Mouse (Mus musculus) fibroblast of lung, adult 2 months (primary cell): ENCODE results near the gene Ttc17.
A peak's percentile ranks its signal among the peaks of the same experiment; 100 is the strongest.

Source experiments
- DNase-seq: peaks from one replicate; pipeline ENCODE4 v3.0.0-alpha.2; 2011; ENCODE audit warnings: low read depth

Ttc17 gene

DNA sequence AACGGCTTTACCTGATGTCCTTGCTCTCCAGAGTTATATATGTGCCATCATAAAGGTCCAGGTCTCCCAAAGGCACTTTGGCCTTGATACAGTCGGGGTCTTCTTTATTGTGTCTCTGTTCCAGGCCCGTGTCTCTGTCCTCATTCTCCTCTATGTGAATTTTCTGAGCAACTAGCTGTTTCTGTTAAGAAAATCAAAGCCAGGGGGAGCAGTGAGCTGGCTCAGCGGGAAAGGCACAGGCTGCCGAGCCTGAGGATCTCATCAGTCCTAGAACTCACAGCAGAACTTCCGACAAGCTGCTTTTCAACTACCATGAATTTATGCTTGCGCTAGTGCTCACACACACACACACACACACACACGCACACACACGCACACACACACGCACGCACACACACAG, 27.8 kb downstream of the Ttc17 start:
- no peak for DNase-seq

DNA sequence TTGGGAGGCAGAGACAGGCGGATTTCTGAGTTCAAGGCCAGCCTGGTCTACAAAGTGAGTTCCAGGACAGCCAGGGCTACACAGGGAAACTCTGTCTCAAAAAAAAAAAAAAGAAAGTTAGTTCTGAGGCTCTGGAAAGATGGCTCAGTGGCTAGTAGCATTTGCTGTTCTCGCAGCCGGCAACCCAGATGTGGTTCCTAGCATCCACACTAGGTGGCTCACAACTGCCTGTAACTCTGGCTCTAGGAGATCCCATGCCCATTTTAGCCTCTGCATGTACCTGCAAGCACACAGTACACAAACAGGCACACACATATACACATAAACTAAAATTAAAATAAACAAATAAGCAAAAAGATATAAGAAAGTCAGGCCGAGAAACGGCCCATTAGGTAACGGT, 35.4 kb downstream of the Ttc17 start:
- peak; percentile 15 for DNase-seq

GRCm38 (mm10) chr2:94363821-94364220, 42.7 kb downstream of the Ttc17 start:
- DNase-seq: no peak

GRCm38 (mm10) chr2:94360398-94360973, 46.0 kb downstream of the Ttc17 start:
- no peak for DNase-seq

- DNase-seq: no peak
These were observed 58.3 kb downstream of the Ttc17 start for GRCm38 (mm10) chr2:94348165-94348591.

GRCm38 (mm10) chr2:94346746-94347145, 59.7 kb downstream of the Ttc17 start:
- no peak for DNase-seq

- no peak for DNase-seq
These were observed 61.9 kb downstream of the Ttc17 start for GRCm38 (mm10) chr2:94344624-94345023.

DNA sequence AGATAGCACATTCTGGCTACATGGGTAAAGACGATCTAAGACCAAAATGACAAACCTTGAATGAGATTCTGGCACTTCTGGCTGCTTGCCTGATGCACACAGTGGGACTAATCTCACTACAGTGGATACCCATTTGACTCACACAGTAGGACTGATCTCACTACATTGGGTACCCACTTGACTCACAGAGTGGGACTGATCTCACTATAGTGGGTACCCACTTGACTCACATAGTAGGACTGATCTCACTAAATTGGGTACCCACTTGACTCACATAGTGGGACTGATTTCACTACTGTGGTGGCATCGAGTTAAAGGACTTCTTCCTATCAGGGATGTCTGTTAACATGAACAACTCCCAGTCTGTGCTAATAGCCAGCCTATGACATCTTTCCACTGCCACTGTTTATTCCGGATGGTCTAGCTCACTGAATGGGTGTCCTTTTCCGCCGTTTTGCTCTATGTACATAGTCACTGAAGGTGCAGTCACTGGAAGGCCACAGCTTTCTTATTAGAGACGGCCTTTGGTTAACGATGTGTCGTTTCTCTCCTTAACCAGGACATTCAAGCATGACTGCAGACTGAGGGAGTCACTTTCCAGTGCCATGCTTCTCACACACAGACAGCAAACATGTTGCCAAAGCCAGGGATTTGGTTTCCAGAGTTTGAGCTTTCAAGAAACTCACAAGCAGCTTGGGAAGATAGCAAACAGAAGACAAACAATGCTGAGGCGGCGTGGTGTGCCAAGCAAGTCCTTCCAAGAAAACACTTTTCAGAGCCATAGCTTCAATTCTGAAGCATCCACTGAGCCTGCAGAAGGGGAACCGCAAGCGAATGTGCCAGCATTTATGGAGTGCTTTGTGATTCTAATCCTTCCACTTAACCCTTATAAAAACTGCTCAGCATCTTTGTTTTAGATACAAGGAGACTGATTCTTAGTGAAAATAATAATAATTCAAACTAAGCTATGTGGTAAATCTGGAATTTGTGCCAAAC, 62.9 kb downstream of the Ttc17 start:
- DNase-seq: no peak

GRCm38 (mm10) chr2:94340769-94341168, 65.7 kb downstream of the Ttc17 start:
- no peak for DNase-seq

DNA sequence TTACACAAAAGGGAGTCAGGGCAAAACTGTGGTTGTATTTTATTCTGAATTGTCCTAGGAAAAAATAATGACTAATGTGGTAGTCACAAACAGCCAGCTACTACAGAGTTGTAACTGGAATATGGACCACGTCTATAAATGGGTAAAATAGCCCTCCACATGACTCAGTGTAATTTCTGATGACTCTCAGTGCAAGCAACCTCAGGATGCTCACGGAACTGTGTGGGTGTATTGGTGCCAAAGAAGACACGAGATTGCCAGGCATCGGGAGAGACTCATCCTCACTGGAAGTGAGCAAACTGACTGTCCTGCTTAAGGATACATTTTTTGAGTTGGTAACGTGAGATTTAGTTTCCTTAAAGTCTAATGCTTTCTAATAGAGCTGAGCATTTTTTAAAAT, 67.0 kb downstream of the Ttc17 start:
- DNase-seq: no peak

DNA sequence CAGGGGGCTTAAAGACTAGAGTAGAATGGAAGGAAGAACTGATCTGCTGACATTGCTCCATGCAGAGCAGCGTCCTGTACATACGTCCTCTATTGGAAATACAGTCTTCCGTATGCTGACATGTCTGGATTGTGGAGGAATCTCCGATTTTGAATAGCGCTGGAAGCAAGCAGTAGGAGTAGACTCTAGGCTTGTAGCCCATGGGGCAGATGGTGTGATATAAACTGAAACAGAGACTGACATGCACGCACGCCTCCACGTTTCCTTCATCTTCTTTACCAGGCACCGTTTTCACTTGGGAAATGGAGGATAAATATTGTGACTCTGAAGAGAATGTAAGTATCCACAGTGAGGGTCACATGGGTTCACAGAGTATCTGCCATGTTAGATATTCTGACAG, 70.2 kb downstream of the Ttc17 start:
- DNase-seq: no peak

GRCm38 (mm10) chr2:94334742-94335046, 71.8 kb downstream of the Ttc17 start:
- DNase-seq: no peak

GRCm38 (mm10) chr2:94333841-94334741, 72.4 kb downstream of the Ttc17 start:
- DNase-seq: peak; percentile 36

- DNase-seq: no peak
These were observed 73.4 kb downstream of the Ttc17 start for GRCm38 (mm10) chr2:94333086-94333485.

DNA sequence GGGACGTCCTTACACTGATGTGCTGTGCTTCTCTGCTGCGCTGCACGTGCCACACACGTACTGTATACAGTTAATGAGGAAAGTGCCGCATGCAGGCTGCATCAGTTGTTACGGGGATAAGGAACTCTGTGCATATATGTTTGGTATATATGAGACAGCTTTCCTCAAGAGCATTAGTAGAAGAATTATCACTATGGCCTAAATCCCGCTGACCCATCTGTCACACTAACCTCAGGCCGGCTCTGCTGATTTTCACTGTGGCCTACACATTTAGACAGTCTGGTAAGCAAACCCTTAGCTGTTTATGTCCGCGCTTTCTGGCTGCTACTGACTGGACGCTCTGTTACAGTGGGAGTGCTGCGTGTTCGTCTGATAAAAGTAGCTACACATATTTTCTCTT, 77.2 kb downstream of the Ttc17 start:
- DNase-seq: no peak

GRCm38 (mm10) chr2:94327836-94328235, 78.7 kb downstream of the Ttc17 start:
- DNase-seq: no peak

DNA sequence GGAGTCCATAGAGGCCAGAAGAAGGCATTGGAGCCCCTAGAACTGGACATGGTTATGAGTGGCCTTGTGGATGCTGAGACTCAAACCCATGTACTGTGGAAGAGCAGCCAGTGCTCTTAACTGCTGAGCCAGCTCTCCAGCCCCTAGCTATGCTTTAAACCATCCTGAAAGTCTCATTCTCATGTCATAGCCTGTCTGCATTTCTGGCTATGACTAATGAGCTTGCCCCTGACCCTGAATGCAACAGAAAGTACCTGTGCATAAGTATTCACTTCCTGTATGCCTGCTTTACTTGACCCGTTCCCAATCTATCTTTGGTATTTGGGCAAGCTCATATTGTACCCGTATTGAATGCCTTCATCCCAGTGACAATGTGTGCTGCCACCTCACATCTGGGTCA, 86.7 kb downstream of the Ttc17 start:
- DNase-seq: no peak

DNA sequence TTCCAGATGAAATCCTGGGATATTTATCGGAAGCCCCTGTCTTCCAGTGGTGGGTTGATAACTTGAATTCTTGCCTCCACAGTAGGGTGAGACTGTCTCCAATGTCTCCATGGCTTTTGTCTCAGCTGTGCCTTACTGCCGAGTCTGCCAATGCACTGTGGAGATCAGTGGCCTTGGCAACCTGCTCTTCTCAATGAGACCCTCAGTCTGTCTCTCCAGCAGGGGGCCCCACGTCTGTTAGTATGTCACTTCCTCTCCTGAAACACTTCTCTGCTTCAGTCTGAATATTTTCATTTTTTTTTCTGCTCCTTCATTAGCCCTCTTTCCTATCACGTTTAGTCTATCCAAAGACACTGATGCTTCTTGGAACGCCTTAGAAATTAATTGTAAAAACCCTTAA, 90.0 kb downstream of the Ttc17 start:
- no peak for DNase-seq

DNA sequence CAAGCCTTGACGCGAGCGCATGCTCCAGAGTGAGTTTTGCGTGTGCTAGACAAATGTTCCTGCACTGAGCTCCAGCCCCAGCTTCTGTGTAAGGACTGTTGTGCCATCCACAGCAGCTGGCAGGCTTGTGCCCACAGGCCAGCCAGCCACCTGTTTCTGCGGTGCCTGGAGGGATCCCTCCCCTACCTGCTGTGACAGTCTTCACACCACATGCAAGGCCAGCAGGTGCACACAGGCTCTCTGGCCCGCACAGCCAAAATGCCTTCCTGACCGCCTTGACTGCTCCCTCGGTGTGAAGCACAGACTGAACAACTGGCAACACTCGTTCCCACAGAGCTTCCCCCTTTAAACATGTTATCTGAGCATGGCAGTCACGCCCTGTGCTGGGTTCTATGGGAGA, 102.5 kb downstream of the Ttc17 start:
- no peak for DNase-seq

- DNase-seq: no peak
These were observed 104.1 kb downstream of the Ttc17 start for GRCm38 (mm10) chr2:94302393-94302792.

DNA sequence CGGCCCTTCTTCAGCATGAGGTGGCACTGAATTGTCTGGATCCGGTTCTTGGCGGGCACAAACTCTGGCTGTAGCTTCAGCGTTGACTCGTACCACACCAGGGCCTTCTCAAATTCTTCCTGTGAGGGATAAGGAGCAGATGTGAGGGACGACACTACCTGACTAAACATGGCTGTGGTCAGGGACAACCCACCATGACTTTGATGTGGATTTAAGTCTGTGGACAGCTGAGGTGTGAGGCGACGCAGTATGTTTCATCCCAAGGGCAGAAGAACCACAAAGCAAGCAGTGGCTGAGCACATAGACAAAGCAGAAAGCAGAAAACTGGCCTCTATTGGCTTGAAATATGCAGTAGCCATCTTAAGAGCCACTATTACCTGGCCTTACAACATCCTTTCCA, 104.7 kb downstream of the Ttc17 start:
- no peak for DNase-seq

DNA sequence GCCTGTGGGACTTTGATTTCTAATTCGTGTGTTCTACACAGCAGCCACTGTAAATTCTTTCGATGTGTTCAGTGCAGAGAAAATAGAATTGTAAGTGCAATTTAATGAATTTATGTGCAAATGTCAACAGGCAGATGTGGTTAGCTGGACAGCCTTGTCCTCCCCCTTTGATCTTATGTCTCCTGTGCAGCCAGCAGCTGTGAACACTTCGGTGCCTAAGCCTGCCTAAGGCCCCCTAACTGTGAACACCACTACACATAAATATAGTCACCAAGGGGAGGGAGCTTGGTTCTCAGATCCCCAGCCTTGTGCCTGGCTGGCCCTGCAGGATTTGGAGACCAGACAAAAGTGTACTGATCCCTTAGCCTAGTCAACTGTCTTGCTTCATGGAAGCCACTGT, 109.0 kb downstream of the Ttc17 start:
- no peak for DNase-seq

DNA sequence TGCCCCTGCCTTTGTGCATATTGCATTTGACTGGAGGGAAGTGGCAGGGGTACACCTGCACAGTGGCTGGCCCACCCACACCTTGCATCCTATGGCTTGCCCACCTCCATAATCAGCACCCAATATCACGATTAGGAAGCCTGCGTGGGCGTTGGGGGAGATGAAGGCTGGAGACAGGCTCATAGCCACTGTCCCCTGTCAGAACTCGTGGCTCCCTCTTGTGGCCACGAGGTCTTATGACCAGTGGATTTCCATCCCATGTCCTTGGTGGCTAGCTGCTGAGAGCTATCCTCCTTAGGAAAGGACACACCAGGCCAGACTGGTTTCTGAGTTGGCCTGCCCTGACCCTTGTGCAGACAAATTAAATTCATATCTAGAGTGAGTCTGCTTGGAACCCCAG, 116.0 kb downstream of the Ttc17 start:
- no peak for DNase-seq
